Mouse (Mus musculus) stomach, embryonic 14.5 days (tissue): ENCODE measurements around the gene Ndufaf2. TPM values are rescaled to one million over a fixed set of nuclear protein-coding genes. Genes with fewer than 3 reads are reported as not detected.

Source experiments
- ATAC-seq: fragments of 200-750 bp; cut with Nextera tagmentation; 2 replicates; pipeline ENCODE4 v1.8.0; 2017; ENCODE audit warnings: low read depth, moderate TSS enrichment; ENCODE audit not compliant: insufficient number of reproducible peaks, insufficient read depth, low FRiP score
- H3K27ac ChIP-seq: fragments of 300-500 bp; sonication (generic); 2 replicates; pipeline ENCODE4 v1.5.1; 2014; ENCODE audit warnings: mild to moderate bottlenecking, low read length, moderate library complexity, mixed read lengths
- H3K27me3 ChIP-seq: fragments of 300-500 bp; sonication (generic); 2 replicates; pipeline ENCODE4 v1.6.1; 2014; ENCODE audit warnings: low read length, control low read depth, mixed read lengths; ENCODE audit not compliant: control insufficient read depth, insufficient read depth
- H3K36me3 ChIP-seq: fragments of 300-500 bp; sonication (generic); 2 replicates; pipeline ENCODE4 v1.6.1; 2014; ENCODE audit warnings: mild to moderate bottlenecking, control low read depth, low read length, moderate library complexity, mixed read lengths; ENCODE audit not compliant: control insufficient read depth, insufficient read depth
- H3K4me1 ChIP-seq: fragments of 300-500 bp; sonication (generic); 2 replicates; pipeline ENCODE4 v1.6.1; 2014; ENCODE audit warnings: low read length, control low read depth, mixed read lengths; ENCODE audit not compliant: control insufficient read depth, insufficient read depth
- H3K4me2 ChIP-seq: fragments of 300-500 bp; sonication (generic); replicated peaks from 2 replicates; pipeline ENCODE4 v1.6.1; 2014; ENCODE audit warnings: low read depth, low read length, control low read depth
- H3K4me3 ChIP-seq: fragments of 300-500 bp; sonication (generic); 2 replicates; pipeline ENCODE4 v1.5.1; 2014; ENCODE audit warnings: low read depth, low read length, control low read depth
- H3K9ac ChIP-seq: fragments of 300-500 bp; sonication (generic); replicated peaks from 2 replicates; pipeline ENCODE4 v1.6.1; 2014; ENCODE audit warnings: low read depth, mild to moderate bottlenecking, control low read depth, low read length, moderate library complexity, mixed read lengths
- H3K9me3 ChIP-seq: fragments of 300-500 bp; sonication (generic); 2 replicates; pipeline ENCODE4 v1.6.1; 2016; ENCODE audit warnings: low read depth, low read length, control low read depth; ENCODE audit not compliant: control insufficient read depth
- WGBS: fragments of 180-500 bp; shearing (Covaris S2); extraction: QIAGEN DNeasy Blood & Tissue Kit; methylation state at CpG from one replicate; pipeline ENCODE4 v1.1.7; 2014; 5-methylcytosine and 5-hydroxymethylcytosine counted together
- polyA plus RNA-seq: library from polyadenylated mRNA; unstranded; fragments of >200 nt; fragmentation: Nextera tagmentation; extraction: Ambion mirVana; gene quantifications from 2 replicates; pipeline ENCODE4 v1.2.1, GENCODE M21; 2014

The Ndufaf2 gene
- polyA plus RNA-seq, 1 experiment from 2014 or later, result 80.7 TPM

- 4% methylated on average over 41 of the region's 42 CpGs for WGBS
- H3K9me3 ChIP-seq, result no peaks in the 10 kb centered on the region
- peak overlapping the region; percentile 55 for H3K4me2 ChIP-seq
- peaks cover 8% of the 10 kb centered on the region for H3K36me3 ChIP-seq
- H3K4me1 ChIP-seq, result peaks cover 8% of the 10 kb centered on the region
- H3K27ac ChIP-seq, result no peak overlapping the region
- peak overlapping the region; percentile 79 for H3K4me3 ChIP-seq
- no peak; the same call in 1 of the 2 replicates for ATAC-seq
- peak overlapping the region; percentile 54 for H3K9ac ChIP-seq
- no peaks in the 10 kb centered on the region for H3K27me3 ChIP-seq
Observed at GRCm38 (mm10) chr13:108157732-108158464, 525 bp downstream of the Ndufaf2 start.

GRCm38 (mm10) chr13:108157156-108157555 is 1.3 kb downstream of the Ndufaf2 start:
- Histone ChIP-seq H3K4me3 (peak overlapping the region; percentile 79; the same call in 1 of the 2 replicates), H3K27ac (no peak overlapping the region), H3K4me2 (0 out of 2 replicates have a peak overlapping the region, but pooled peaks have one; percentile 55), H3K36me3 (peaks cover 7% of the 10 kb centered on the region), H3K9me3 (no peaks in the 10 kb centered on the region), H3K27me3 (no peaks in the 10 kb centered on the region), H3K9ac (no peak overlapping the region), H3K4me1 (peaks cover 8% of the 10 kb centered on the region)
- 82% methylated on average over 2 of the region's 2 CpGs for WGBS
- no peak for ATAC-seq

GRCm38 (mm10) chr13:108152650-108153372 is 5.6 kb downstream of the Ndufaf2 start:
- H3K4me3 ChIP-seq, result no peak overlapping the region
- ATAC-seq, result no peak

GRCm38 (mm10) chr13:108151782-108152181 is 6.6 kb downstream of the Ndufaf2 start:
- H3K36me3 ChIP-seq, result no peaks in the 10 kb centered on the region
- no peak for ATAC-seq
- no peaks in the 10 kb centered on the region for H3K27me3 ChIP-seq

More at GRCm38 (mm10) chr13:108152650-108153372, 5.6 kb downstream of the Ndufaf2 start:
- H3K4me2 ChIP-seq, result no peak overlapping the region
- H3K36me3 ChIP-seq, result no peaks in the 10 kb centered on the region
- 53% methylated on average over 8 of the region's 8 CpGs for WGBS
- no peak overlapping the region for H3K27ac ChIP-seq
- no peak overlapping the region for H3K9ac ChIP-seq
- H3K9me3 ChIP-seq, result no peaks in the 10 kb centered on the region
- peaks cover 4% of the 10 kb centered on the region; the same call in 1 of the 2 replicates for H3K4me1 ChIP-seq
- no peaks in the 10 kb centered on the region for H3K27me3 ChIP-seq

GRCm38 (mm10) chr13:108144086-108144485 is 14.3 kb downstream of the Ndufaf2 start:
- Histone ChIP-seq H3K4me2 (no peak overlapping the region), H3K4me1 (no peaks in the 10 kb centered on the region), H3K27ac (no peak overlapping the region), H3K4me3 (no peak overlapping the region), H3K36me3 (no peaks in the 10 kb centered on the region), H3K9me3 (no peaks in the 10 kb centered on the region), H3K27me3 (no peaks in the 10 kb centered on the region), H3K9ac (no peak overlapping the region)
- no peak for ATAC-seq
- WGBS, result 90% methylated on average over 8 of the region's 8 CpGs

More at GRCm38 (mm10) chr13:108151782-108152181, 6.6 kb downstream of the Ndufaf2 start:
- H3K27ac ChIP-seq, result no peak overlapping the region
- no peak overlapping the region for H3K9ac ChIP-seq
- H3K4me3 ChIP-seq, result no peak overlapping the region
- H3K9me3 ChIP-seq, result no peaks in the 10 kb centered on the region
- H3K4me1 ChIP-seq, result no peaks in the 10 kb centered on the region
- H3K4me2 ChIP-seq, result no peak overlapping the region

GRCm38 (mm10) chr13:108138403-108138977 is 19.9 kb downstream of the Ndufaf2 start:
- Histone ChIP-seq H3K36me3 (no peaks in the 10 kb centered on the region), H3K9ac (no peak overlapping the region), H3K4me1 (no peaks in the 10 kb centered on the region), H3K4me2 (no peak overlapping the region), H3K27me3 (no peaks in the 10 kb centered on the region), H3K4me3 (no peak overlapping the region), H3K27ac (no peak overlapping the region), H3K9me3 (no peaks in the 10 kb centered on the region)
- ATAC-seq, result no peak
- 76% methylated on average over 5 of the region's 5 CpGs for WGBS

GRCm38 (mm10) chr13:108135617-108136016 is 22.8 kb downstream of the Ndufaf2 start:
- no peaks in the 10 kb centered on the region for H3K36me3 ChIP-seq
- H3K9me3 ChIP-seq, result no peaks in the 10 kb centered on the region
- H3K27me3 ChIP-seq, result no peaks in the 10 kb centered on the region
- H3K9ac ChIP-seq, result no peak overlapping the region
- no peaks in the 10 kb centered on the region for H3K4me1 ChIP-seq
- no peak overlapping the region for H3K27ac ChIP-seq
- no peak for ATAC-seq
- 85% methylated on average over 6 of the region's 6 CpGs for WGBS
- H3K4me3 ChIP-seq, result no peak overlapping the region
- H3K4me2 ChIP-seq, result no peak overlapping the region

GRCm38 (mm10) chr13:108132031-108132819 is 26.2 kb downstream of the Ndufaf2 start:
- ATAC-seq, result no peak
- no peak overlapping the region for H3K27ac ChIP-seq
- H3K9ac ChIP-seq, result no peak overlapping the region
- H3K36me3 ChIP-seq, result no peaks in the 10 kb centered on the region
- H3K9me3 ChIP-seq, result no peaks in the 10 kb centered on the region
- WGBS, result 44% methylated on average over 6 of the region's 6 CpGs
- H3K4me1 ChIP-seq, result no peaks in the 10 kb centered on the region
- H3K4me2 ChIP-seq, result no peak overlapping the region
- no peak overlapping the region for H3K4me3 ChIP-seq
- H3K27me3 ChIP-seq, result no peaks in the 10 kb centered on the region
